Mouse (Mus musculus) kidney, embryonic 14.5 days (tissue): ENCODE measurements around the gene Abca17. TPM values are rescaled to one million over a fixed set of nuclear protein-coding genes. Genes with fewer than 3 reads are reported as not detected.

Source experiments
- ATAC-seq: fragments of 200-750 bp; cut with Nextera tagmentation; 2 replicates; pipeline ENCODE4 v1.8.0; 2017; ENCODE audit warnings: moderate number of reproducible peaks, mild to moderate bottlenecking, moderate TSS enrichment, moderate library complexity; ENCODE audit not compliant: low FRiP score, low TSS enrichment
- H3K27ac ChIP-seq: fragments of 300-500 bp; sonication (generic); 2 replicates; pipeline ENCODE4 v1.5.1; 2014; ENCODE audit warnings: low read depth, mild to moderate bottlenecking, low read length, moderate library complexity, mixed read lengths
- H3K27me3 ChIP-seq: fragments of 300-500 bp; sonication (generic); 2 replicates; pipeline ENCODE4 v1.6.1; 2014; ENCODE audit warnings: mild to moderate bottlenecking, low read length; ENCODE audit not compliant: control insufficient read depth, insufficient read depth
- H3K36me3 ChIP-seq: fragments of 300-500 bp; sonication (generic); 2 replicates; pipeline ENCODE4 v1.6.1; 2014; ENCODE audit warnings: low read length, mixed read lengths; ENCODE audit not compliant: control insufficient read depth, insufficient read depth
- H3K4me1 ChIP-seq: fragments of 300-500 bp; sonication (generic); 2 replicates; pipeline ENCODE4 v1.6.1; 2014; ENCODE audit warnings: low read length, mixed read lengths; ENCODE audit not compliant: control insufficient read depth, insufficient read depth
- H3K4me2 ChIP-seq: fragments of 300-500 bp; sonication (generic); replicated peaks from 2 replicates; pipeline ENCODE4 v1.6.1; 2014; ENCODE audit warnings: low read depth, mild to moderate bottlenecking, low read length
- H3K4me3 ChIP-seq: fragments of 300-500 bp; sonication (generic); 2 replicates; pipeline ENCODE4 v1.5.1; 2014; ENCODE audit warnings: mild to moderate bottlenecking, low read length
- H3K9ac ChIP-seq: fragments of 300-500 bp; sonication (generic); 2 replicates; pipeline ENCODE4 v1.6.1; 2014; ENCODE audit warnings: low read depth, mild to moderate bottlenecking, low read length, moderate library complexity
- H3K9me3 ChIP-seq: fragments of 300-500 bp; sonication (generic); 2 replicates; pipeline ENCODE4 v1.6.1; 2016; ENCODE audit warnings: low read length; ENCODE audit not compliant: control insufficient read depth
- WGBS: fragments of 180-500 bp; shearing (Covaris S2); extraction: QIAGEN DNeasy Blood & Tissue Kit; methylation state at CpG from one replicate; pipeline ENCODE4 v1.1.7; 2014; 5-methylcytosine and 5-hydroxymethylcytosine counted together
- polyA plus RNA-seq: library from polyadenylated mRNA; unstranded; fragments of >200 nt; fragmentation: Nextera tagmentation; extraction: Ambion mirVana; gene quantifications from 2 replicates; pipeline ENCODE4 v1.2.1, GENCODE M21; 2014

Abca17 gene
- polyA plus RNA-seq: not detected in 2 replicates

- Histone ChIP-seq H3K4me3 (peak within 1 kb of the TSS; percentile 66), H3K4me1 (no peaks in the 10 kb centered on the region), H3K4me2 (peak within 1 kb of the TSS; percentile 92), H3K27ac (0 out of 2 replicates have a peak within 1 kb of the TSS, but pooled peaks have one; percentile 20), H3K27me3 (peaks cover 11% of the 10 kb centered on the region), H3K9ac (peak within 1 kb of the TSS; percentile 68), H3K36me3 (no peaks in the 10 kb centered on the region), H3K9me3 (no peaks in the 10 kb centered on the region)
- peak; percentile 29; the same call in 1 of the 2 replicates for ATAC-seq
- 4% methylated on average over 38 of the region's 42 CpGs for WGBS
These were observed at the start of gene Abca17 for GRCm38 (mm10) chr17:24350926-24351759. Abca17 (minus strand) TSS chr17:24351068.

GRCm38 (mm10) chr17:24394456-24394855 is 43.6 kb upstream of the Abca17 start:
- H3K9me3 ChIP-seq: no peaks in the 10 kb centered on the region
- no peak overlapping the region for H3K4me2 ChIP-seq
- no peaks in the 10 kb centered on the region for H3K27me3 ChIP-seq
- ATAC-seq: no peak
- H3K4me3 ChIP-seq: no peak overlapping the region
- WGBS: 73% methylated on average over 7 of the region's 7 CpGs
- H3K9ac ChIP-seq: no peak overlapping the region
- no peaks in the 10 kb centered on the region for H3K4me1 ChIP-seq
- no peaks in the 10 kb centered on the region for H3K36me3 ChIP-seq
- H3K27ac ChIP-seq: no peak overlapping the region

- no peak for ATAC-seq
- H3K4me1 ChIP-seq: no peaks in the 10 kb centered on the region
- H3K9me3 ChIP-seq: no peaks in the 10 kb centered on the region
- H3K4me2 ChIP-seq: no peak overlapping the region
- H3K4me3 ChIP-seq: no peak overlapping the region
- no peak overlapping the region for H3K27ac ChIP-seq
- H3K36me3 ChIP-seq: no peaks in the 10 kb centered on the region
- no peaks in the 10 kb centered on the region for H3K27me3 ChIP-seq
- no peak overlapping the region for H3K9ac ChIP-seq
- WGBS: 22% methylated on average over 4 of the region's 4 CpGs
These were observed 42.7 kb upstream of the Abca17 start for GRCm38 (mm10) chr17:24393527-24393926.

GRCm38 (mm10) chr17:24391149-24391548 is 40.3 kb upstream of the Abca17 start:
- Histone ChIP-seq H3K36me3 (peaks cover 6% of the 10 kb centered on the region; the same call in 1 of the 2 replicates), H3K4me2 (no peak overlapping the region), H3K9ac (no peak overlapping the region), H3K4me1 (no peaks in the 10 kb centered on the region), H3K27me3 (no peaks in the 10 kb centered on the region), H3K4me3 (no peak overlapping the region), H3K27ac (no peak overlapping the region), H3K9me3 (no peaks in the 10 kb centered on the region)
- WGBS: 68% methylated on average over 8 of the region's 8 CpGs
- no peak for ATAC-seq

DNA sequence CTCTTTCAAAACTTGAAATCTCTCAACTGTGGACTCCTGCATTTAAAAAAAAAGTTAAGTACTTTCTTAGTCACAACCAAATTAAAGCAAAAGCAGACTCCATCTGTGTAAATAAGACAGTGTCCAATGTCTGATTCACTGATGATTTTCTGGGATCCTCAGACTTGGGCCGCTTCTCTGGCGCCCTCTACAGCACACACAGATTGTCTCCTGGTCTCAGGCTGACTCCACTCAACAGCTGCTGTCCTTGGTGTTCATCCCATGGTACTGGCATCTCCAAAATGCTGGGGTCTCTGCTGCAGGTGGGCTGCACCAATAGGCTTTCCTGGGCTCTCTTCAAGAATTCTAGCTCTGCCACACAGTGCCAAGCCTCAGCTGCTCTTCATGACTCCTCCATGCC is 39.0 kb upstream of the Abca17 start:
- Histone ChIP-seq H3K9ac (no peak overlapping the region), H3K4me3 (no peak overlapping the region), H3K36me3 (peaks cover 6% of the 10 kb centered on the region; the same call in 1 of the 2 replicates), H3K4me2 (no peak overlapping the region), H3K4me1 (no peaks in the 10 kb centered on the region), H3K9me3 (no peaks in the 10 kb centered on the region), H3K27ac (no peak overlapping the region), H3K27me3 (no peaks in the 10 kb centered on the region)
- 4% methylated on average over 2 of the region's 2 CpGs for WGBS
- ATAC-seq: 0 out of 2 replicates have a peak, but pooled peaks have one; percentile 60

DNA sequence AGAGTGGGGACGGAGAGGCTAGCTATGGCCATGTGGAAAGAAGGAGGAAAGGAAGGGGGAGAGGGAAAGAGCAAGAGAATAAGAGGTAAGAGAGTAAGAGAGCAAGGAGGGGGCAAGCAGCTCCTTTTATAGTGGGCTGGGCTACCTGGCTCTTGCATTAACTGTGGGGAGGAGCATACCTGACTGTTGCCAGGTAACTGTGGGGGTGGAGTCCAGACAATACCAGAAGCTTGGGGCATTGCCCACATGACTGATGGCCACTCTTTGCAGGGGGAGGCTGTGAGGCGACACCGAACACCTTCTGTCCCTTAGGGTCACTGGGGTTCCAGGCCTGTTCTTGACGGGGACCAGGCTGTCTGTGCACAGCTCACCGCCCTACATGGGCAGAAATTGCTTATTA is 37.8 kb upstream of the Abca17 start:
- peaks cover 10% of the 10 kb centered on the region; the same call in 1 of the 2 replicates for H3K36me3 ChIP-seq
- H3K27ac ChIP-seq: no peak overlapping the region
- ATAC-seq: no peak
- WGBS: 73% methylated on average over 5 of the region's 5 CpGs
- no peak overlapping the region for H3K4me3 ChIP-seq
- no peak overlapping the region for H3K4me2 ChIP-seq
- no peaks in the 10 kb centered on the region for H3K9me3 ChIP-seq
- no peaks in the 10 kb centered on the region for H3K4me1 ChIP-seq
- no peak overlapping the region for H3K9ac ChIP-seq
- no peaks in the 10 kb centered on the region for H3K27me3 ChIP-seq

GRCm38 (mm10) chr17:24383789-24384188 is 32.9 kb upstream of the Abca17 start:
- no peaks in the 10 kb centered on the region for H3K27me3 ChIP-seq
- ATAC-seq: no peak
- no peak overlapping the region for H3K9ac ChIP-seq
- H3K4me2 ChIP-seq: no peak overlapping the region
- no peak overlapping the region for H3K27ac ChIP-seq
- no peaks in the 10 kb centered on the region for H3K4me1 ChIP-seq
- WGBS: 71% methylated on average over 8 of the region's 8 CpGs
- H3K9me3 ChIP-seq: no peaks in the 10 kb centered on the region
- H3K36me3 ChIP-seq: peaks cover 10% of the 10 kb centered on the region; the same call in 1 of the 2 replicates
- H3K4me3 ChIP-seq: no peak overlapping the region

DNA sequence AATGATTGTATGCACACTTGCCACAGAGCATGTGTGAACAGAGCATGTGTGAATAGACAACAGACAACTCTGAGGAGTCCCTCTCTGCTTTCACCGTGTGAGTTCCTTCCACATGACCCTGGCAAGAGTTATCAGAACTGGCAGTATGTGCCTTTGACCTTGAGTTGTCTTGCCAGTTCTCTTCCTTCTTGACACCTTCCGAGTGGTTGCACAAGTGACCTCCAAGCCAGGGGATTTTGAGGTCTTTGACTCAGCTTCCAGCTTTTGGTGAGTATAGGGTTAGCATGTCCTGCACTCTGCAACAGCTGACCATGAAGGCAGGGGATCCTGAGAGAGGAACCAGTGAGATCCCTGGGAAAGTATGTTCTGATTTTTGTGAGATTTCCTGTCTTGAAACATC is 27.6 kb upstream of the Abca17 start:
- no peak overlapping the region for H3K4me2 ChIP-seq
- H3K4me1 ChIP-seq: no peaks in the 10 kb centered on the region
- H3K4me3 ChIP-seq: no peak overlapping the region
- ATAC-seq: no peak
- 86% methylated on average over 2 of the region's 2 CpGs for WGBS
- no peaks in the 10 kb centered on the region for H3K27me3 ChIP-seq
- 0 out of 2 replicates have a peak, but pooled peaks cover 4% of the 10 kb centered on the region for H3K36me3 ChIP-seq
- H3K9me3 ChIP-seq: no peaks in the 10 kb centered on the region
- H3K27ac ChIP-seq: no peak overlapping the region
- H3K9ac ChIP-seq: no peak overlapping the region

DNA sequence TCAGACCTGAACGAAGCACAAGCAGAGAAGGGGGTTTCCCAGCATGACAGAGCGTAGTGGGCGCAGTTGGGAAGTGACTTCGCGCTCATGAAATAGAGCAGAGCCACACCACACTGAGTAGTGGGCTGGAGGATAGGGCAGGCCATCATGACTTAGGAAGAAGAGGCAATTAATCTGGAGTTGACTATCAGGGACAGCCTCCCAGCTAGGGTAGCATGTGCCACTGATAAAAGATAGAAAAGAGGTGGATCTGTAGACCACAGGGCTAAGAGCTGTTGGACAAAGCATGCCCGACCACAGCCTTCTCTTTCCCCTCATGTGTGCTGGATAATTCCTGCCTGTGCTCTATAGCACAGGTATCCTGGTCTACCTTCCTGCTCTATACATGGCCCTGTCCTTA is 25.0 kb upstream of the Abca17 start:
- ATAC-seq: no peak

More for the DNA sequence above, 25.0 kb upstream of the Abca17 start:
- Histone ChIP-seq H3K36me3 (peaks cover 6% of the 10 kb centered on the region; the same call in 1 of the 2 replicates), H3K4me2 (no peak overlapping the region), H3K4me3 (no peak overlapping the region), H3K27me3 (no peaks in the 10 kb centered on the region), H3K9me3 (no peaks in the 10 kb centered on the region), H3K4me1 (no peaks in the 10 kb centered on the region), H3K27ac (no peak overlapping the region), H3K9ac (no peak overlapping the region)
- WGBS: 92% methylated on average over 6 of the region's 6 CpGs
